8 mouse cellular contexts compared by ENCODE assay signal in genomic region chr17:32924658-32925312, GRCm38 (mm10). TPM values are rescaled to one million over a fixed set of nuclear protein-coding genes. Genes with fewer than 3 reads are reported as not detected.
DNase-seq lines count a peak whose midpoint lies in the region; ATAC-seq and TF ChIP-seq lines count a peak whose summit lies in the region.

No protein-coding gene starts in this region.

- peak overlapping the region; percentile 79 for H3K27ac ChIP-seq in gastrocnemius, adult 2 months
- H3K27ac ChIP-seq in hindbrain, embryonic 15.5 days (replicated peaks) = peak overlapping the region; percentile 72

- H3K4me1 ChIP-seq in hindbrain, embryonic 15.5 days (replicated peaks) = peaks cover 4% of the 10 kb centered on the region

- intact Hi-C loops in gastrocnemius, adult 2 months (cut with DNase I) = no loop called here

- peak; percentile 97 for ATAC-seq in hindbrain, embryonic 15.5 days (ENCODE audit: low FRiP score, low read depth)

- 0 out of 2 replicates have a peak, but pooled peaks cover 10% of the 10 kb centered on the region for H3K27me3 ChIP-seq in hindbrain, embryonic 15.5 days

- 0 out of 2 replicates have a peak, but pooled peaks cover 5% of the 10 kb centered on the region for H3K9me3 ChIP-seq in hindbrain, embryonic 15.5 days

- 15% methylated on average over 32 of the region's 32 CpGs for whole genome bisulfite sequencing in hindbrain, embryonic 15.5 days

- no peak for TF ChIP-seq CTCF in gastrocnemius, adult 2 months (IDR thresholded peaks at IDR 0.05)

- peak overlapping the region; percentile 67 for H3K9ac ChIP-seq in hindbrain, embryonic 15.5 days

- H3K36me3 ChIP-seq in hindbrain, embryonic 15.5 days = no peaks in the 10 kb centered on the region

- H3K4me2 ChIP-seq in hindbrain, embryonic 15.5 days = peak overlapping the region; percentile 93

- DNase-seq in adrenal gland, adult (ENCODE audit: inconsistent age in 2 of 2, low spot score in 1 of 2) = peak; percentile 86 to 89
- DNase-seq in cerebellum, postnatal 4 days (ENCODE audit: low spot score in 2 of 2) = peak; percentile 46 to 62
- peak; percentile 83 for DNase-seq in gastrocnemius, adult 2 months
- DNase-seq in left cerebral cortex, adult 18-20 months (ENCODE audit: low spot score in 2 of 2) = peak; percentile 62 to 67
- DNase-seq in lung, postnatal 36 days = peak; percentile 81
- DNase-seq in retina, embryonic 14.5 days (ENCODE audit: low spot score) = peak; percentile 70
- DNase-seq in thymus, postnatal 14 days = peak; percentile 79

- peak overlapping the region; percentile 75 for H3K4me3 ChIP-seq in gastrocnemius, adult 2 months
- H3K4me3 ChIP-seq in hindbrain, embryonic 15.5 days = peak overlapping the region; percentile 55

RNA-seq across cellular contexts. Expression of gene Cyp4f14, which starts 7.6 kb away (rescaled TPM):
- total RNA-seq in gastrocnemius, adult 2 months (2021) = under 1 TPM in 1 of 2 experiments, not detected in 1; 0.17 TPM
- not detected in 2 replicates for polyA plus RNA-seq in hindbrain, embryonic 15.5 days (2015; fragmentation: Nextera tagmentation; extraction: Ambion mirVana)
- 1 to 10 TPM; 5.2 to 5.5 TPM for total RNA-seq in left cerebral cortex, adult 18-20 months (2021)

RNA-seq across cellular contexts. Expression of gene Cyp4f13, which starts 22.4 kb away (rescaled TPM):
- 10 to 100 TPM in 1 of 2 experiments, 1 to 10 TPM in 1; 8.8 to 11.0 TPM for total RNA-seq in gastrocnemius, adult 2 months (2021)
- 9.8 and 10.6 TPM in 2 replicates for polyA plus RNA-seq in hindbrain, embryonic 15.5 days (2015; fragmentation: Nextera tagmentation; extraction: Ambion mirVana)
- total RNA-seq in left cerebral cortex, adult 18-20 months (2021) = 10 to 100 TPM; 18.9 to 21.6 TPM

RNA-seq across cellular contexts. Expression of gene Zfp870, which starts 33.3 kb away (rescaled TPM):
- total RNA-seq in gastrocnemius, adult 2 months (2021) = 1 to 10 TPM; 6.7 to 8.5 TPM
- 7.3 and 7.9 TPM in 2 replicates for polyA plus RNA-seq in hindbrain, embryonic 15.5 days (2015; fragmentation: Nextera tagmentation; extraction: Ambion mirVana)
- total RNA-seq in left cerebral cortex, adult 18-20 months (2021) = 10 to 100 TPM; 10.8 to 12.7 TPM

RNA-seq across cellular contexts. Expression of gene Zfp472, which starts 40.8 kb away (rescaled TPM):
- 1 to 10 TPM; 1.1 to 1.2 TPM for total RNA-seq in gastrocnemius, adult 2 months (2021)
- polyA plus RNA-seq in hindbrain, embryonic 15.5 days (2015; fragmentation: Nextera tagmentation; extraction: Ambion mirVana) = 7.5 and 8.2 TPM in 2 replicates
- 1 to 10 TPM; 4.2 to 5.0 TPM for total RNA-seq in left cerebral cortex, adult 18-20 months (2021)

Comparison
In these comparisons a context has a peak if more than half of its experiments do, and no peak if none do; other contexts are left out.
1. Peak in every context shown above with its lines: DNase-seq, ATAC-seq, H3K4me3 ChIP-seq and H3K27ac ChIP-seq.
2. RNA of gene Cyp4f14, which starts 7.6 kb away (total RNA-seq): 5.2 to 5.5 TPM in left cerebral cortex, adult 18-20 months; 0.17 TPM in gastrocnemius, adult 2 months; every median in the first group is over 4 times any median in the second.